Mouse (Mus musculus): ENCODE measurements at regions not wholly inside any gene's neighbourhood (a gene's known extent, or its start where the extent isn't known, plus 50 kb on each side); places are given as distances from the start of the nearest gene placed in this dataset.
"Not testable (repeated sequence)": the region's sequence is repeated elsewhere in the genome, so short reads cannot be mapped to it uniquely, and the experiment has no call there.

GRCm38 (mm10) chr10:126380381-126380780 lies 414.4 kb downstream of the Lrig3 start:
- DNase-seq (ENCODE audit: low read depth, low spot score): no peak

DNA sequence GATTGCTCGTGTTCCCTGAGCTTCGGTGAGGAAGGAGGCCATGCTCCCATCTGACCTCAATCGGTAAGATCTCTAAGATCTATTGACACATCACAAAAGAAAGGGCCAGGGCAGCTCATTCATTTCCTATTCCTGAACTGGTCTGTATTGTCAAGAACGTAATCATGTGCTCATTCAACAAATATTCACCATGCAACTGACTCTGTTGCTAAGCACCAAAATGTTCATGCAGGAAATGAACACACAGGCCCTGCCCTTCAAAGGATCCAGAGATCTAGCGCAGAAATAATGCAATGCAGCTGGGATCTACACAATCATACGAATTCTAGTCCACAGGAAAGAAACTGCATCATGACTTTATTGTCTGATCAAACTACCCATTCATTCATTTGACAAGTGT lies 413.3 kb downstream of the Lrig3 start:
- no peak for DNase-seq (ENCODE audit: low read depth, low spot score)

DNA sequence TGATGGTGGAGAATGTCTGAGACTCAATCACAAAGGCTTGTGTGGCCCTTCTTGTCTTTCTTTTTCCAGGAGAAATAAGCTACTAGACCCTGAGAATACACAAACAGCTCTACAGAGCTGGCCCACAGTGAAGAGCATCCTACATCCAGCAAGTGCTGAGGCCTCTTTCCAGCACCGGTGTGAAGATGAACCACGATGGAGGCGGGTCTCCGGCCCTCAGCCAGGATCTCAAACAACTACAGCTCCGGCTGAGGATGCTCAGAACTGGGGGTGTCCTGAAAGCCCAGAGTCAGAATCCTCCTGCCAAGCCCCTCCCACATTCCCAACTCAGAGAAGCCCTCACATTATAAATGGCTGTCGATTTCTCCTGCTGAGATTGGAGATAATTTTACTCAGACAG lies 407.9 kb downstream of the Lrig3 start:
- peak; percentile 30 for DNase-seq (ENCODE audit: low read depth, low spot score)

DNA sequence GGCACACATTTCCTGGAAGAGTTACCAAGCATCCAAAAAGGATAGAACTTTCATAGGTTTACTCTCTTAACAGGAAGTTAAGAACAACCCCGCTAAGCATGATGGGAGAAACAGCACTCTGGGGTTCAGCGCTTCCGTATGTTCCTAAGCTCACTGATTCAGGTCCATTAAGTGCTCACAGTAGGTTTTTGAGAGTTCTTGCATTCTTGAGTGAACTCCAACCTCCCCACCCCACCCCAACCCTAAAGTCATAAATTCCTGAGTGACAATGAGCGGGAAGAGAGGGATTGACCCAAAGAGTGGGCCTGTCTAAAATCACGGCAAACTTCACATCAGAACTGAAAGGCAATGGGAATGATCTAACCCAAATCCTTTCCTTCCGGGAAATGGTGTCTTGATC lies 405.9 kb downstream of the Lrig3 start:
- DNase-seq (ENCODE audit: low read depth, low spot score): no peak

DNA sequence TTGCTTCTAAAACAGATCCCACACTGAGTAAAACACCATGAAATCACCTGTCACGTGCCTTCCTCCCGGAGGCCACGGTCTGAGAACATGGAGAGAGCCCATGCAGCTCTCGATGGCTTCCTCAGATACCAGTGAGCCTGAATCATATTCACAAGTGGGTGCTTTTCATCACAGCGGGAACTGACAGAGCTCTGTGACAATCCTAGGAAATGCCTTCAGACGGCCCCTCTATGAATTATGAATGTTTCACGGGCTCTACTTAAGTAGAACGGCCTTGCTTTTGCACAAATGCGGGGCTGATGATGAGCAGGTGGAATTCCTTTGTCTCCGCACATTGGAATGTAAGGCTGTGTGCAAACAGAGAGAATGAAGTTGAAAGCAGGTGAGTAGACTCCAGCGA lies 383.1 kb downstream of the Lrig3 start:
- no peak for DNase-seq (ENCODE audit: low read depth, low spot score)

DNA sequence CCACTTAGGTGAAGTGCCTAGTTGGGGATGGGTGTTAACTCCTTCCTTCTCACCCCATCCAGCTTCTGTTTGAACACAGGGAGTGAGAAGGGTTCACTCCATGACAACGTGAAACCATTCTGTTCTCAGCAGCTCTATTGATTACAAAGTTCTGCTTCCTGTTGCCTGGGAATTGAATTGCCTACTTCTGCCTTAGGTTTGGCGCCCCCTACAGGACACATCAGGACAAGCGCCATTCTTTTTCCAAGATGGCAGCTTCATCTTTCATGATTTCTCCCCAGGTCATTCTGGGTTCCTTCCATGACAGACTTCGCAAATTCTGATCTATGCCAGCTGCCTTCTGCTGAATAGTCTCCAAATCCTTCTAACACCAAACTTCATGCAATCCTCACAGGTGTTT lies 371.5 kb downstream of the Lrig3 start:
- DNase-seq (ENCODE audit: low read depth, low spot score): no peak

GRCm38 (mm10) chr10:126333786-126334185 lies 367.8 kb downstream of the Lrig3 start:
- DNase-seq (ENCODE audit: low read depth, low spot score): no peak

GRCm38 (mm10) chr10:126330305-126330969 lies 364.5 kb downstream of the Lrig3 start:
- peak; percentile 90 for DNase-seq (ENCODE audit: low read depth, low spot score)

DNA sequence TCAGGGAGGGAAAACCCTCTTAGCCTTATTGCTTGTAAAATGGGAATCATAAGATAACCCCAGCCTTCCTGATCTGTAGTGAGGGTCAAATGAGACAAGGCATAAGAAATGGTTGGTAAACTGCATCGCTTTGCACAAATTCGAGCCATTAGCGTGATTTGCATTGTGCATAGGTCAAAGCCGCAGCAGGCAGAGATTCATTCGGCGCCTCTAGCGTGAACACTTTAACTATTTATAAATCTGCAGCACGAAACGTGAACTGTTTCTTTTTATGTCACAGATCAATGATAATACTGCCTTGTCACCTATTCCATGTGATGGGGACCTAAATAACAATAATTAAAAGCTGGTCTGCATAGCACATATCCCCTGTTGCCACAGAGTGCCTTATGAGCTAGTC lies 354.9 kb downstream of the Lrig3 start:
- no peak for DNase-seq (ENCODE audit: low read depth, low spot score)

GRCm38 (mm10) chr10:126319795-126320194 lies 353.8 kb downstream of the Lrig3 start:
- DNase-seq (ENCODE audit: low read depth, low spot score): no peak

- no peak for DNase-seq (ENCODE audit: low read depth, low spot score)
Observed at GRCm38 (mm10) chr10:126299962-126300361, 334.0 kb downstream of the Lrig3 start.

DNA sequence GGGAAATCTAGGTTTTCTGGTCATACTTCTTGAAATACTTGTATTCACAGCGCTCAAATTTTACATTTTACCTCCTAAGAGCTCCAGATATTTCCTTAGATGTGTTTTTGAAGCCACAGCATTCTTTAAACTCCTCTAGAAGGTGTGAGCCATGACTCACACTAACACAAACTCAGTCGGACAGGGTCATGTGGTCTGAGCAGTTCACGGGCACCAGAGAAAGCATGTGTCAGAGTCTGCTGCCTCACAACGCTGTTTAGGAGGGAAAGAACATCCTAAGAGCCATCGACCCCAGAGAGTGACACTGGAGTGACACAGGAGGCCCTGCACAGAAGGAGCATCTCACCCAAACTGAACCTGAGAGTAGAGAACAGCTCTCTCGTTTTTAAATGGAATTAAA lies 332.2 kb downstream of the Lrig3 start:
- DNase-seq (ENCODE audit: low read depth, low spot score): peak; percentile 13

DNA sequence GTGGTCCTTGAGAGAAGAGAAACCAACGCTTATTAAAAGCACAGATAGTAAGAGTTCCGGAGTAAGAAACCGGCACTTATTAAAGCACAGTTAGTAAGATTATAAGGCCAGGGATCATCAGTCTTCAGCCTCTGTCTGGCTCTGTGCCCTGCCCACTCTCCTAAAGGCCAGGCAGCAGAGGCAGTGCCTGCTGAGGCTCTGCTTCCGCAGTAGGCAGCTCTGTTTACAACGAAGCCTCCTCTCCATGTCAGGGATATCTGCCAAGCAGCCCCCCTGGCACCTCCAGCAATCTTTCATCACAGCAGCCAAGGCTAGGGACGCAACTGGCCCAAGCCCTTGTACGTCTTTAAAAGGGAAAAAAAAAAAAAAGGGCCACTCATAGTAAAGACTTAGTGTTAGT lies 329.9 kb downstream of the Lrig3 start:
- no peak for DNase-seq (ENCODE audit: low read depth, low spot score)

GRCm38 (mm10) chr10:126291765-126292164 lies 325.8 kb downstream of the Lrig3 start:
- DNase-seq (ENCODE audit: low read depth, low spot score): no peak

GRCm38 (mm10) chr10:126285096-126285495 lies 319.1 kb downstream of the Lrig3 start:
- not testable (repeated sequence) for DNase-seq (ENCODE audit: low read depth, low spot score)

- DNase-seq (ENCODE audit: low read depth, low spot score): no peak
Observed at GRCm38 (mm10) chr10:126270376-126270775, 304.4 kb downstream of the Lrig3 start.

DNA sequence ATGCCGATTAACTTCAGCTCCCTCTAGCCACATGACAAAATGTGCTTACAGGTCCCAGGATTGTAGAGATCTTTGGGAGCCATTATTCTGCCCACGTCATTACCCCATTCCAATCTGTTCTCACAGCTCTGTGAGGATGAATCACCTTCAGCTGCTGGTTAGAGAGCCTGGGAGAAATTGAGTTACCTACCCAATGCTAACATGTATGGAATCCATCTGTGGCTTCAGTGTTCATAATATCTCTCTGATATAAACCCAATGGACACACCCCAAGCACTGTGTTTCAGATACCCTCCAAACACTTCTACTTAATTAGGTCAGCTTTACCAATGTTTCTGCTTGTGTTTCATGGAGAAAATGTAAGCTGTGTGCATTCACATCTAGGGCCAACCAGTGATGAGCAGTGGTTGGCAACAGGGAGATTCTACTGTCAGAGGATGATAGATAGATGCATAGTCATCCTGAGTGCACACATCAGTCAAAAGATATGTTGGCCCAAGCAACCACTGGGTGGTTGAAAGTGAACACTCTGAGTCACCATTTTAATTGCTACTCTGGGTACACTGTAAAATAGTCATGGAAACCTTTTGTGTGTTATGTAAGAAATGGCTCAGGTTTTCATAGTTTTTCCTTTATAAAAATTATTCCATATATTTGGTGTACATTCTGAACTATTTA lies 301.5 kb downstream of the Lrig3 start:
- DNase-seq (ENCODE audit: low read depth, low spot score): peak; percentile 60

- DNase-seq (ENCODE audit: low read depth, low spot score): no peak
Observed at GRCm38 (mm10) chr10:126257171-126257570, 291.2 kb downstream of the Lrig3 start.

DNA sequence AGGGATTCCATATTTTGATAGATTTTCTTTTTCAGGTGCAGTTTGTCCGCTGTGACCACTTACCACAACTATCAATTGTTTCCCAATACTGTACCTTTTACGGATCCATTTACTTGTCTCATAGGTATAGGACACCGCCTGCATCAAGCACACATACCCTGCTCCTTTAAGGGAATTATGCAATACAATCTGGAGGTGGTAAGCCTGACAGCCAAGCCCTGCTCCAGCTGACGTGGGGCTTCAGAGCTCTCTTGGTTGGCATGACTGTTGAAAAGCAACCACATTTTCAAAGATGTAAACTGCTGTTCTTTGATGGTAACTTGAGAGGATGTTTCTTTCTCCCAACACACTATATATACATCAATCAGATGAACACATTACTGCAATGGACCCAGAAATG lies 288.2 kb downstream of the Lrig3 start:
- DNase-seq (ENCODE audit: low read depth, low spot score): peak; percentile 27

DNA sequence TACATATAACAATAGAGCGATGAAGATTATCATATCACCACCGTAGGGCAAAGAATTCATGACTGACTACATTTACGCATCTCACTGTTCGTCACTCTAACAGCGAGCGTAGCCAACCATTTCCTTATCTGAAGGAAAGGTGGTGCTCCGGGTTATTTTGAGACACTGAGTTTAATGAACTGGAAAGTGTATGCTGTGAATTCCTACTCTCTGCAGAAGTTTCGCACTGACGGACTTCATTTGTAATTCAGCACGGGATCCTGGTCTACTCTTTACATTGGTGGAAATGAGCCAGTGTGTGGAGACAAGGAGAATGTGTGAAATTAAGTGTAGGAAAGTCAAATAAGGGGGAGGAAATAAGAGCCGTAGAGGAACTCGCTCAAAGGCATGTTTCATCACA lies 283.2 kb downstream of the Lrig3 start:
- no peak for DNase-seq (ENCODE audit: low read depth, low spot score)

GRCm38 (mm10) chr10:126243051-126243450 lies 277.1 kb downstream of the Lrig3 start:
- DNase-seq (ENCODE audit: low read depth, low spot score): no peak

DNA sequence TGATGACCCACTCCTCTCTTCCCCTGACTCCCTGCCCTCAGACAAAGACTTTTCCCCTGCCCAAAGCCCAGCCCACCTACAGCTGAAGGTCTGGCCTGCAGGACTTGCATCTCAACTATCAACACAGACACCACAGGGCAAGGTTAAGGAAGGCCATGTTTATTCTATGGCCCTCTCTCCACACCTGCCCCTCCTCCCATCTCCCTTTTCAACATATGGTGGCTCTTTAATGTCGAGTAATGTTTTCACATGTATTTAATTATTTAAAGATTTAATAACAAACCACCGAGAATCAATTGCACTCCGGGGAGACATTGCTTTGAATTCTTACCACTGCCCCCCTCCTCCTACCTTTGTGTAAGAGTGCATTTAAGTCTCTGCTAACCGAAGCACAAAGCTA lies 273.6 kb downstream of the Lrig3 start:
- DNase-seq (ENCODE audit: low read depth, low spot score): no peak

Measured in brain, adult 2 months (tissue).